Mouse (Mus musculus) embryonic fibroblast, embryonic 13.5 days (primary cell): ENCODE data around the gene Gnai1.

Experiments
- CTCF ChIP-seq: IDR thresholded peaks from 2 replicates; pipeline ENCODE4 v1.5.1; 2011; ENCODE audit warnings: mild to moderate bottlenecking, control low read depth, low read length, moderate library complexity, borderline replicate concordance; ENCODE audit not compliant: insufficient read depth
- POLR2A ChIP-seq: IDR thresholded peaks from 2 replicates; pipeline ENCODE4 v1.6.1; 2011; ENCODE audit warnings: low read depth, mild to moderate bottlenecking, control low read depth, low read length, moderate library complexity

DNA sequence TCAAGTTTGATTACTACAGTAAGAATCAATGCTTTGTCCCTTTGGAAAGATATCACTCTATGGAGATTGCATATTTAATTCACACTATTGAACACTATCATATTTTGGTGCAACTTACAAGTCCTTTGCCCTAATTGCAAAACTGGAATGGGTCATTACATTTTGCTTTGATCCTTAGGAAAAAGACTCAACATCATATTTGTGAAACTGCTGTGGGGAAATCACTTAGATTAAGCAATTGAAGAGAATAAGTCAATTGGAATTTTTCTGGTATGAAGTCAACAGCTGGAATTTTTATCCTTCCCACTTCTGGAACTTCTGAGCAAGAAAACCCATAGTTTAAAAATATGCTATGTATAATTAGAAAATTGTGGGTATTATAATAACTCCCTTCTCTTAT, 142.3 kb downstream of the Gnai1 start:
- no peak for TF ChIP-seq POLR2A
- no peak for TF ChIP-seq CTCF
